Comparison of ENCODE assay signal across 29 mouse cellular contexts in genomic region chr17:10611626-10612025, GRCm38 (mm10).
A peak's percentile ranks its signal among the peaks of the same experiment; 100 is the strongest.
DNase-seq lines count a peak whose midpoint lies in the region; ATAC-seq and TF ChIP-seq lines count a peak whose summit lies in the region.
"Had no signal": no experiment of that assay in that cellular context is flagged by ENCODE, and none has a peak within 500 bp of the region (broad histone marks: within the 10 kb centered on the region; RNA-seq: fewer than 3 reads in every experiment).

No protein-coding gene starts in this region.

- no peaks in the 10 kb centered on the region for H3K36me3 ChIP-seq in forebrain, embryonic 14.5 days (ENCODE audit: control insufficient read depth, insufficient read depth, low read length)
- H3K36me3 ChIP-seq in forebrain, embryonic 15.5 days: no peaks in the 10 kb centered on the region
- H3K36me3 ChIP-seq in lung, embryonic 14.5 days (ENCODE audit: insufficient read depth): no peaks in the 10 kb centered on the region
- H3K36me3 ChIP-seq: embryonic facial prominence, embryonic 12.5 days; forebrain, embryonic 10.5 days; heart, embryonic 10.5 days; heart, embryonic 13.5 days had no signal

- H3K4me2 ChIP-seq in forebrain, embryonic 14.5 days (ENCODE audit: low read length): no peak overlapping the region
- no peak overlapping the region for H3K4me2 ChIP-seq in forebrain, embryonic 15.5 days (replicated peaks)
- H3K4me2 ChIP-seq in lung, embryonic 14.5 days: no peak overlapping the region
- H3K4me2 ChIP-seq: embryonic facial prominence, embryonic 12.5 days; forebrain, embryonic 13.5 days; heart, embryonic 13.5 days; hindbrain, embryonic 14.5 days had no signal

- H3K9ac ChIP-seq in forebrain, embryonic 14.5 days (ENCODE audit: low read length): no peak overlapping the region
- H3K9ac ChIP-seq in forebrain, embryonic 15.5 days (replicated peaks): no peak overlapping the region
- H3K9ac ChIP-seq in lung, embryonic 14.5 days: no peak overlapping the region
- H3K9ac ChIP-seq: embryonic facial prominence, embryonic 12.5 days; forebrain, embryonic 13.5 days; heart, embryonic 13.5 days; hindbrain, embryonic 14.5 days had no signal

- no peaks in the 10 kb centered on the region for H3K4me1 ChIP-seq in forebrain, embryonic 14.5 days (ENCODE audit: control insufficient read depth, insufficient read depth, low read length)
- H3K4me1 ChIP-seq in forebrain, embryonic 15.5 days: no peaks in the 10 kb centered on the region
- no peaks in the 10 kb centered on the region for H3K4me1 ChIP-seq in lung, embryonic 14.5 days (ENCODE audit: insufficient read depth)
- H3K4me1 ChIP-seq: embryonic facial prominence, embryonic 12.5 days; heart, embryonic 10.5 days; heart, embryonic 13.5 days had no signal

- WGBS in forebrain, embryonic 14.5 days: 13% methylated on average over 3 of the region's 3 CpGs
- 9% methylated on average over 3 of the region's 3 CpGs for WGBS in forebrain, embryonic 15.5 days
- 43% methylated on average over 3 of the region's 3 CpGs for WGBS in lung, embryonic 14.5 days

- H3K9me3 ChIP-seq in forebrain, embryonic 14.5 days (replicated peaks; ENCODE audit: control insufficient read depth, low read length): no peaks in the 10 kb centered on the region
- no peaks in the 10 kb centered on the region for H3K9me3 ChIP-seq in forebrain, embryonic 15.5 days
- no peaks in the 10 kb centered on the region for H3K9me3 ChIP-seq in lung, embryonic 14.5 days (ENCODE audit: low read depth, low read length)
- H3K9me3 ChIP-seq: embryonic facial prominence, embryonic 12.5 days; forebrain, embryonic 10.5 days; forebrain, embryonic 13.5 days; heart, embryonic 10.5 days; heart, embryonic 13.5 days had no signal

- H3K4me3 ChIP-seq in forebrain, embryonic 14.5 days (ENCODE audit: low read depth, low read length): no peak overlapping the region
- H3K4me3 ChIP-seq in forebrain, embryonic 15.5 days: no peak overlapping the region
- H3K4me3 ChIP-seq in lung, embryonic 14.5 days (ENCODE audit: low read depth, low read length): no peak overlapping the region
- H3K4me3 ChIP-seq: embryonic facial prominence, embryonic 12.5 days; erythroblast, embryonic 14.5 days; forebrain, embryonic 10.5 days; forebrain, embryonic 13.5 days; heart, adult 2 months; heart, embryonic 10.5 days; heart, embryonic 13.5 days had no signal

- H3K27me3 ChIP-seq in forebrain, embryonic 14.5 days (replicated peaks; ENCODE audit: control insufficient read depth, insufficient read depth, low read length): no peaks in the 10 kb centered on the region
- no peaks in the 10 kb centered on the region for H3K27me3 ChIP-seq in forebrain, embryonic 15.5 days
- H3K27me3 ChIP-seq in lung, embryonic 14.5 days (ENCODE audit: insufficient read depth, low read length): no peaks in the 10 kb centered on the region
- H3K27me3 ChIP-seq: embryonic facial prominence, embryonic 12.5 days; forebrain, embryonic 13.5 days; heart, embryonic 13.5 days had no signal

- no peak for ATAC-seq in forebrain, embryonic 14.5 days
- no peak for ATAC-seq in forebrain, embryonic 15.5 days (replicated peaks)
- no peak for ATAC-seq in lung, embryonic 14.5 days (ENCODE audit: insufficient read depth)
- ATAC-seq: activated CD4-positive, CD25-positive, alpha-beta regulatory T cell, adult 4 months; CD4-positive, CD25-positive, alpha-beta regulatory T cell, adult 4 months; forebrain, embryonic 13.5 days; hindbrain, postnatal 0 days; inflammation-experienced regulatory T-cells, adult 6 months; intestine, embryonic 16.5 days had no signal

- no peak overlapping the region for H3K27ac ChIP-seq in forebrain, embryonic 14.5 days (ENCODE audit: low read depth, low read length)
- no peak overlapping the region for H3K27ac ChIP-seq in forebrain, embryonic 15.5 days (replicated peaks)
- no peak overlapping the region for H3K27ac ChIP-seq in lung, embryonic 14.5 days (ENCODE audit: low read depth)
- H3K27ac ChIP-seq: embryonic facial prominence, embryonic 12.5 days; forebrain, embryonic 10.5 days; forebrain, embryonic 13.5 days; heart, adult 2 months; heart, embryonic 10.5 days; heart, embryonic 13.5 days; hindbrain, embryonic 14.5 days; hindbrain, postnatal 0 days had no signal

- TF ChIP-seq CTCF in lung, embryonic 14.5 days (IDR thresholded peaks at IDR 0.05; ENCODE audit: low read depth): no peak

- peak; percentile 27 for DNase-seq in forebrain, embryonic 14.5 days (ENCODE audit: low spot score)
- peak; percentile 14 for DNase-seq in lung, embryonic 14.5 days
- no peak for DNase-seq in lung, postnatal 36 days
- peak; percentile 84 for DNase-seq in Muller cell, postnatal 12 days (ENCODE audit: inconsistent ontology term)
- peak; percentile 17 for DNase-seq in fibroblast of lung, adult 2 months (ENCODE audit: low read depth)
- DNase-seq in neural tube, embryonic 10.5 days (ENCODE audit: extremely low spot score, low spot score): no peak
- DNase-seq in right cerebral cortex, postnatal 4 days: no peak
- DNase-seq: adrenal gland, postnatal 10 days; adrenal gland, postnatal 36 days; cerebellum, adult 18-20 months; cerebellum, adult 9-10 months; cerebellum, postnatal 14 days; gastrocnemius, postnatal 36 days; heart, adult 2 months; heart, postnatal 14 days; heart, postnatal 4 days had no signal

Comparison
In these comparisons a context has a peak if more than half of its experiments do, and no peak if none do; other contexts are left out.
1. DNase-seq: peak in forebrain, embryonic 14.5 days (single experiment), lung, embryonic 14.5 days (single experiment), Muller cell, postnatal 12 days (single experiment) and fibroblast of lung, adult 2 months (single experiment); none in lung, postnatal 36 days (single experiment), neural tube, embryonic 10.5 days (single experiment) and right cerebral cortex, postnatal 4 days (single experiment).